Mouse (Mus musculus): ENCODE results near the gene Gdap1l1. TPM values are rescaled to one million over a fixed set of nuclear protein-coding genes. Genes with fewer than 3 reads are reported as not detected.

Gdap1l1 gene
- polyA plus RNA-seq, 1 experiment from 2014 or later, result 5.2 TPM

DNA sequence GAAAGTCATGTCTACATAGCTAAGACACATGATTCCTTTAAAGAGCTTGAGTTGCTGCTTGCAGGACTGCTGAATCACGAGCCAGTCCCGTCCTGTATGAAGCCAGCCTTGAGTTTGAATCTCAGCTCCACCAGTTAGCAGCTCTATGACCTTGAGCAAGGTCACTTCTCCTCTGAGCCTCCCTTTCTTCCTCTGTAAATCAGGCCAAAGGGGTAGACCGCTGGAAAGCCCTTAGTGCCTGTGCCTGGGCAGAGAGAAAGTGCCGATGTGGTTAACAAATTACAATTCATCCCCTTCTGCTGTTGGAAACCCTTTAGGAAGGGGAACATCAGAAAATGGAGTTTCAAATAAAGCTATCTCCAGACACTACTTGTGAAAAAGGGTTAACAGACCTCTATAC is 476 bp upstream of the Gdap1l1 start:
- Histone ChIP-seq H3K27ac (ENCODE audit: low read length) (no peak overlapping the region), H3K4me3 (replicated peaks; ENCODE audit: low read length) (peak overlapping the region; percentile 37), H3K27me3 (ENCODE audit: control insufficient read depth, insufficient read depth, low read length) (no peaks in the 10 kb centered on the region), H3K9ac (ENCODE audit: low read length) (no peak overlapping the region), H3K36me3 (ENCODE audit: control insufficient read depth, insufficient read depth, low read length) (no peaks in the 10 kb centered on the region), H3K4me1 (ENCODE audit: control insufficient read depth, insufficient read depth, low read length) (no peaks in the 10 kb centered on the region), H3K9me3 (replicated peaks; ENCODE audit: control insufficient read depth, low read length) (no peaks in the 10 kb centered on the region), H3K4me2 (ENCODE audit: low read depth, low read length) (peak overlapping the region; percentile 44)
- WGBS, result 43% methylated on average over 4 of the region's 4 CpGs
- ATAC-seq (ENCODE audit: insufficient read depth, low FRiP score), result no peak

DNA sequence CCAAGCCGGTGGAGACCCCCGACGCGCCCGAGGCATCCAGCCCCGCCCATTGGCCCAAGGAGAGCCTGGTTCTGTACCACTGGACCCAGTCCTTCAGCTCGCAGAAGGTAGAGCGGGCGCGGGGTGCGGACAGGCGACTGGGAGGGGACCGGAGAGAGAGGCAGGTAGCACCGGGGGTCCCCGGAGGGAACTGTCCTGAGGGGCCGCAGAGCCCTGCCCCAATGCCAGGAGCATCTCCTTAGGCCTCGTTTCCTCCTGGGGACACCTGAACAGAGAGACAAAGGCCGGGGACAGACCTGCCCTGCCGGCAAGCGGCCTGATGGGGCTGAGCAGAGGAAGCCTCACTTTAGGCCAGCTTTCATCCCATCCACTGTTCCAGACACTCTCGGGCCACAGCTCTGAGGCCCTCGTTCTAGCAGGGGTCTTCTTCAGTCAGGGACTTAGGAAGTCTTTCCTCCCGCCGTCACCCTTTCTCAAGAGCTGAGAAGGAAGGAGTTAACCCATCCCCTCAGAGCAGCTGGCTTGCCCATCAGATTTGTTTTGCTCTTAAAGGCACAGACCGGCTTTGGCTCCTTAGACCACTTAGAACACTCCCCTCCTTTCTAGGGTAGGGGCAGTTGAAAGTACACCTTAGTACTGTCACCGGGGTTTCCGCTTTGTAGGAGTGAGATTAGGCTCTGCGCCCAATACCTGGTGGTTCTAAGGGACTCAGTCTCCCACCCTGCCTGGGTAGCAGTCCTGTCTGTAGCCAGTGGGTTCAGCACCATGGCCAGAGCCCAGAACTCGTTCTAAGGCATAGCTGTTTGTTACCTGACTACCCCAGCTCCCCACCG is 559 bp downstream of the Gdap1l1 start:
- Histone ChIP-seq H3K36me3 (ENCODE audit: control insufficient read depth, insufficient read depth, low read length) (no peaks in the 10 kb centered on the region), H3K27me3 (ENCODE audit: control insufficient read depth, insufficient read depth, low read length) (no peaks in the 10 kb centered on the region), H3K9ac (ENCODE audit: low read length) (0 out of 2 replicates have a peak overlapping the region, but pooled peaks have one; percentile 4), H3K9me3 (replicated peaks; ENCODE audit: control insufficient read depth, low read length) (no peaks in the 10 kb centered on the region), H3K4me3 (replicated peaks; ENCODE audit: low read length) (peak overlapping the region; percentile 37), H3K4me2 (ENCODE audit: low read depth, low read length) (peak overlapping the region; percentile 44), H3K27ac (ENCODE audit: low read length) (no peak overlapping the region), H3K4me1 (ENCODE audit: control insufficient read depth, insufficient read depth, low read length) (no peaks in the 10 kb centered on the region)
- WGBS, result 3% methylated on average over 30 of the region's 30 CpGs
- peak; percentile 31; the same call in 1 of the 2 replicates for ATAC-seq (ENCODE audit: insufficient read depth, low FRiP score)

DNA sequence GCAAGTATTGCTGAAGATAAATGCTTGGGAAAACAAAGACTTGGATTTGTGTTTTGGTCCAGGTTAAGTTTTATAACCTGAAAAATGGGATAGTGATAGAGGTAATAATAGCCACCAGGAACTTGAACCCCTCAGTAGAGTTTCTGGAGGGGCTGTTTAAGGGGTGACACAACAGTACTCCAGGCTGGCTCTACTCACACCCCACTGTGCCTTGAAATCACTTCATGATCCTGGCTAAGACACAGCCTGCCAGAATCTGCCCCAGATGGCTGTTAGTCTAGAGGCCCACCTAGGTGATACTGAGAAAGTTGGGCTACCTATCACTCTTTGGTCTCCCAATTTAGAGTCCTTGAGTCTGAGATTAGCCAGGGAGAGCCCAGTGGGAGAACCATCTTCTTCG is 1.2 kb downstream of the Gdap1l1 start:
- 54% methylated on average over 1 of the region's 1 CpGs for WGBS

DNA sequence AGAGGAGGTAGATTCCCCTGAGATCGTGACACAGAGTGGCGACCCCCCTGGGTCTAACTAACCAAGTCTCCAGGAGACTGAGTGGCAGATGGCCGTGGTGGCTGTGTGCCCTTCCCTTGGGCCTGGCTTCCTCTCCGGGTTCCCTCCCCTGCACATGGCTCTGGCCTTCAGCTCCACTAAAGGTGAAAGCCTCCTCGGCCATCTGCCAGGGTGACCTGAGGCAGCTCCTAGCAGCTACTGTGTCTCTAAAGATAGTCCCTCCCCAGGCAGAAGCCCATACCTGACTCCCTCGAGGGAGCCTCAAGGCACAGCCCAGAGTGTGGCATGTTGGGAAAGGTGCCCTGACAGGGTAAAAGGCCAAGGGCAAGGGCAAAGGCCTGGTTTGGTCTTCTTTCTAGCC is 5.3 kb downstream of the Gdap1l1 start:
- no peak overlapping the region for H3K4me3 ChIP-seq (replicated peaks; ENCODE audit: low read length)
- H3K36me3 ChIP-seq (ENCODE audit: control insufficient read depth, insufficient read depth, low read length), result no peaks in the 10 kb centered on the region
- H3K9ac ChIP-seq (ENCODE audit: low read length), result no peak overlapping the region
- no peaks in the 10 kb centered on the region for H3K9me3 ChIP-seq (replicated peaks; ENCODE audit: control insufficient read depth, low read length)
- no peak overlapping the region for H3K4me2 ChIP-seq (ENCODE audit: low read depth, low read length)
- H3K27me3 ChIP-seq (ENCODE audit: control insufficient read depth, insufficient read depth, low read length), result no peaks in the 10 kb centered on the region
- no peaks in the 10 kb centered on the region for H3K4me1 ChIP-seq (ENCODE audit: control insufficient read depth, insufficient read depth, low read length)
- 59% methylated on average over 6 of the region's 6 CpGs for WGBS
- no peak overlapping the region for H3K27ac ChIP-seq (ENCODE audit: low read length)
- no peak for ATAC-seq (ENCODE audit: insufficient read depth, low FRiP score)

More for the DNA sequence above, 1.2 kb downstream of the Gdap1l1 start:
- Histone ChIP-seq H3K36me3 (ENCODE audit: control insufficient read depth, insufficient read depth, low read length) (no peaks in the 10 kb centered on the region), H3K27me3 (ENCODE audit: control insufficient read depth, insufficient read depth, low read length) (no peaks in the 10 kb centered on the region), H3K4me1 (ENCODE audit: control insufficient read depth, insufficient read depth, low read length) (no peaks in the 10 kb centered on the region), H3K4me2 (ENCODE audit: low read depth, low read length) (no peak overlapping the region), H3K27ac (ENCODE audit: low read length) (no peak overlapping the region), H3K4me3 (replicated peaks; ENCODE audit: low read length) (0 out of 2 replicates have a peak overlapping the region, but pooled peaks have one; percentile 37), H3K9ac (ENCODE audit: low read length) (no peak overlapping the region), H3K9me3 (replicated peaks; ENCODE audit: control insufficient read depth, low read length) (no peaks in the 10 kb centered on the region)
- ATAC-seq (ENCODE audit: insufficient read depth, low FRiP score), result no peak

DNA sequence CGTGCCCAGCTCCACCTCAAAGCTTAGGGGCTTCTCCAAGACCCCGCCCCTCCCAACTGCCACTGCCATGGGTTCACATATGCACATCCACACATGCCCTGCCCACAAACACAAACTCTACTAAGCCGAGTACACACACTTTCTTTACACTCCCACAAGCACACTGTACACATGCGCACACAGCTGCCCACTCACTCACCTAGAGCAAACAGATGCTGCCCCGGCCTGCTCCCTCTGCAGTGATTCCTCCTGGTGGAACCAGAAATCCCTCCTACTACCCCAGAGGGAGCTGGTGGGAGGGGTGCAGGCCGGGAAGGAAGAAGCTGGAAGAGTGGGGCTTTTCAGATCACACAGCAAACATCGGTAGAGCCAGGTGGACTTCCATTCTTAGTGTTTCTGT is 5.7 kb downstream of the Gdap1l1 start:
- Histone ChIP-seq H3K9ac (ENCODE audit: low read length) (no peak overlapping the region), H3K4me2 (ENCODE audit: low read depth, low read length) (no peak overlapping the region), H3K4me3 (replicated peaks; ENCODE audit: low read length) (no peak overlapping the region), H3K27ac (ENCODE audit: low read length) (no peak overlapping the region), H3K27me3 (ENCODE audit: control insufficient read depth, insufficient read depth, low read length) (no peaks in the 10 kb centered on the region), H3K36me3 (ENCODE audit: control insufficient read depth, insufficient read depth, low read length) (no peaks in the 10 kb centered on the region), H3K4me1 (ENCODE audit: control insufficient read depth, insufficient read depth, low read length) (no peaks in the 10 kb centered on the region), H3K9me3 (replicated peaks; ENCODE audit: control insufficient read depth, low read length) (no peaks in the 10 kb centered on the region)
- peak; percentile 44; the same call in 1 of the 2 replicates for ATAC-seq (ENCODE audit: insufficient read depth, low FRiP score)
- WGBS, result 44% methylated on average over 7 of the region's 7 CpGs

DNA sequence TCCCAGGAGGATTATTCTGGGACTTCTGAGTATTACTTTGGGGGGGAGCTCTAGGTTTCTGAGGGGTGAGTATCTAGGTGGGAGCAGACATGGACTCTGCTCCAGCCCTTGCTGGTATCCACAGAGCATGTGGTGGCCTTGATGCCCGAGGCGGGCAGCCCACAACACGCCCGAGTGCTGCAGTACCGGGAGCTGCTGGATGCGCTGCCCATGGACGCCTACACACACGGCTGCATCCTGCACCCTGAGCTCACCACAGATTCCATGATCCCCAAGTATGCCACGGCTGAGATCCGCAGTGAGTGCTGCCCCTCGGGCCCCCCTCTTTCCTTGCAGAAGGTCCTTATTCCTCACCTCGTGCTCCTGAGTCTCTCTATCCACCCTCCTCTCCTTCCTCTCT is 9.1 kb downstream of the Gdap1l1 start:
- 78% methylated on average over 12 of the region's 12 CpGs for WGBS
- Histone ChIP-seq H3K9ac (ENCODE audit: low read length) (no peak overlapping the region), H3K36me3 (ENCODE audit: control insufficient read depth, insufficient read depth, low read length) (no peaks in the 10 kb centered on the region), H3K27me3 (ENCODE audit: control insufficient read depth, insufficient read depth, low read length) (no peaks in the 10 kb centered on the region), H3K27ac (ENCODE audit: low read length) (no peak overlapping the region), H3K4me1 (ENCODE audit: control insufficient read depth, insufficient read depth, low read length) (no peaks in the 10 kb centered on the region), H3K4me3 (replicated peaks; ENCODE audit: low read length) (no peak overlapping the region), H3K9me3 (replicated peaks; ENCODE audit: control insufficient read depth, low read length) (no peaks in the 10 kb centered on the region), H3K4me2 (ENCODE audit: low read depth, low read length) (no peak overlapping the region)
- no peak for ATAC-seq (ENCODE audit: insufficient read depth, low FRiP score)

DNA sequence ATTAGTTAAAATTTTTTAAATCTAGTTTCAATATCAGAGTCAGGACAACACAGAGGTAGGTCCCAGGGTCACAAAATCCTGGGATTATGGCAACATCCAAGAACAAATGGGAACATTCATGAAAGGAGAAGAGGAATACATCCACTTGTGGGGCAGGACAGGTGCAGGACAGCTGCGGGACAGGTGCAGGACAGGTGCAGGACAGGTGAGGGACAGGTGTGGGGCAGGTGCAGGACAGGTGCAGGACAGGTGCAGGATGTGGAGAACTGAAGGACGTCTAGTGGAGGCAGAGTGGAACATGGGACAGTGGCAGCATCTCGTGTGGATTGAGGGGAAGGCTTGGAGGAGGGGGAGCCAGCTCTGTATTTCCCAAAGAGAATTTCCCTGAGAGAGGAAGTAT is 11.0 kb downstream of the Gdap1l1 start:
- no peak overlapping the region for H3K27ac ChIP-seq (ENCODE audit: low read length)
- no peak overlapping the region for H3K9ac ChIP-seq (ENCODE audit: low read length)
- H3K4me3 ChIP-seq (replicated peaks; ENCODE audit: low read length), result no peak overlapping the region
- WGBS, result 56% methylated on average over 3 of the region's 3 CpGs
- H3K4me1 ChIP-seq (ENCODE audit: control insufficient read depth, insufficient read depth, low read length), result no peaks in the 10 kb centered on the region
- ATAC-seq (ENCODE audit: insufficient read depth, low FRiP score), result no peak
- H3K4me2 ChIP-seq (ENCODE audit: low read depth, low read length), result no peak overlapping the region
- no peaks in the 10 kb centered on the region for H3K9me3 ChIP-seq (replicated peaks; ENCODE audit: control insufficient read depth, low read length)
- H3K36me3 ChIP-seq (ENCODE audit: control insufficient read depth, insufficient read depth, low read length), result no peaks in the 10 kb centered on the region
- H3K27me3 ChIP-seq (ENCODE audit: control insufficient read depth, insufficient read depth, low read length), result no peaks in the 10 kb centered on the region

DNA sequence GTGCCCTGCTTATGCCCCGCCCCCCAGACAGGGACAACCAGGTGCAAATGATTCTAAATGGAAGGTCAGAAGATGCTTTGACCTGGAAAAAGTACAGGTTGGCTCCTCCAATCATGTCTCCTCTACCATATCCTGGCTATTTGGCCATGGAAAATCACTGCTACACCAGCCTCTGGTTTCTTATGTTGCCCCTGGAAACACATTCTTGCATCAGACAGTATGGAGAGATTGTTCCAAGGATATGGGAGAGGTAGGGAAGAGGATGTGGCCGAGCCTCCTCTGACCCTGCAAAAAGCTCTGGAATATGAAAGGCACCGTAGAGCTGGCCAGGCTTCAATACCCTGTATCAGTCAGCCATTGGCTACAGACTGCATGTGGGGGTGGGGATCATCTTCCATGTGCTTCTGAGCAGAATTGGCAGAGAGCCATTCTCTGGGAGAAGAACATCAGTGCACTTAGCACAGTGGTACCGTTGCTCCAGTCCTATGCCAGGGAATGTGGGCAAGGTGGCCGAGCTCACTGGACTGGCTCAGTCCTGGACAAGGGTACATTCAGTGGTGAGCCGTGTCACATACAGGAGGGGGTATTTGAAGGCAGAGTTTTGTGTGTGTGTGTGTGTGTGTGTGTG is 12.5 kb downstream of the Gdap1l1 start:
- ATAC-seq (ENCODE audit: insufficient read depth, low FRiP score), result no peak
- WGBS, result 57% methylated on average over 6 of the region's 6 CpGs

DNA sequence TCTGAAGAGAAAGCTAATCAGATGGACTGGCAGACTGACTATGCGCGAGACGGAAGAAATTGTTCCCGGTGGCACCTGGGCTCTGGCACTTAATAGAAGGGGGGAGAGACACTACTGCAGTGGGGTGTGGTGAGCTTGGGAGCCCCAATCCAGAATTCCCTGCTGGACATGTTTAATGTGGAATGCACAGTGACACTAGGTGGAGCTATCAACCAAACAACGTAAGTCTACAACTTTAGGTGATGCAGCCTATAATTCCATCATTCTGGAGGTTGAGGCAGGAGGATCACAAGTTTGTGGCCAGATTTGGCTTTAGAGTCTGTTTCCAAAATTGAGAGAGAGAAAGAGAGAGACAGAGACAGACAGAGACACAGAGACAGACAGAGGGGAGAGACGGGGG is 14.5 kb downstream of the Gdap1l1 start:
- Histone ChIP-seq H3K9me3 (replicated peaks; ENCODE audit: control insufficient read depth, low read length) (no peaks in the 10 kb centered on the region), H3K27me3 (ENCODE audit: control insufficient read depth, insufficient read depth, low read length) (no peaks in the 10 kb centered on the region; the same call in none of the 2 replicates), H3K27ac (ENCODE audit: low read length) (no peak overlapping the region), H3K4me2 (ENCODE audit: low read depth, low read length) (no peak overlapping the region), H3K9ac (ENCODE audit: low read length) (no peak overlapping the region), H3K4me1 (ENCODE audit: control insufficient read depth, insufficient read depth, low read length) (no peaks in the 10 kb centered on the region), H3K4me3 (replicated peaks; ENCODE audit: low read length) (no peak overlapping the region), H3K36me3 (ENCODE audit: control insufficient read depth, insufficient read depth, low read length) (no peaks in the 10 kb centered on the region)
- no peak for ATAC-seq (ENCODE audit: insufficient read depth, low FRiP score)
- 84% methylated on average over 6 of the region's 6 CpGs for WGBS

More for the DNA sequence above, 12.5 kb downstream of the Gdap1l1 start:
- Histone ChIP-seq H3K4me1 (ENCODE audit: control insufficient read depth, insufficient read depth, low read length) (no peaks in the 10 kb centered on the region), H3K36me3 (ENCODE audit: control insufficient read depth, insufficient read depth, low read length) (no peaks in the 10 kb centered on the region), H3K27ac (ENCODE audit: low read length) (no peak overlapping the region), H3K9ac (ENCODE audit: low read length) (no peak overlapping the region), H3K4me3 (replicated peaks; ENCODE audit: low read length) (no peak overlapping the region), H3K4me2 (ENCODE audit: low read depth, low read length) (no peak overlapping the region), H3K9me3 (replicated peaks; ENCODE audit: control insufficient read depth, low read length) (no peaks in the 10 kb centered on the region), H3K27me3 (ENCODE audit: control insufficient read depth, insufficient read depth, low read length) (no peaks in the 10 kb centered on the region)
